Mouse (Mus musculus) heart, embryonic 14.5 days (tissue): ENCODE measurements around the gene Gpd1. TPM values are rescaled to one million over a fixed set of nuclear protein-coding genes. Genes with fewer than 3 reads are reported as not detected.

ENCODE experiments used
- ATAC-seq: fragments of 200-750 bp; cut with Nextera tagmentation; 2 replicates; pipeline ENCODE4 v1.8.0; 2017; ENCODE audit warnings: low read depth, moderate TSS enrichment; ENCODE audit not compliant: insufficient number of reproducible peaks, insufficient read depth, low FRiP score
- H3K27ac ChIP-seq, 2 experiments: fragments of 200-500 bp in 1 of 2; fragments of 300-500 bp in 1 of 2; sonication (generic) in 1 of 2; replicated peaks in 1 of 2; 2 replicates each; pipeline ENCODE4 v1.5.1; 2012 to 2014; ENCODE audit warnings: low read depth in 2 of 2, low read length in 2 of 2, control low read depth in 1 of 2, mild to moderate bottlenecking in 1 of 2, mixed read lengths in 1 of 2; ENCODE audit not compliant: control insufficient read depth in 1 of 2, insufficient read depth in 1 of 2
- H3K27me3 ChIP-seq: fragments of 300-500 bp; sonication (generic); 2 replicates; pipeline ENCODE4 v1.6.1; 2014; ENCODE audit warnings: mild to moderate bottlenecking, low read length, control low read depth; ENCODE audit not compliant: control insufficient read depth, insufficient read depth
- H3K36me3 ChIP-seq: fragments of 300-500 bp; sonication (generic); 2 replicates; pipeline ENCODE4 v1.6.1; 2014; ENCODE audit warnings: mild to moderate bottlenecking, control low read depth, low read length, mixed read lengths; ENCODE audit not compliant: control insufficient read depth, insufficient read depth
- H3K4me1 ChIP-seq, 2 experiments: fragments of 200-500 bp in 1 of 2; fragments of 300-500 bp in 1 of 2; sonication (generic) in 1 of 2; 2 replicates each; pipeline ENCODE4 v1.6.1; 2012 to 2014; ENCODE audit warnings: low read length in 2 of 2, control low read depth in 1 of 2, mixed read lengths in 1 of 2; ENCODE audit not compliant: control insufficient read depth in 2 of 2, insufficient read depth in 2 of 2
- H3K4me2 ChIP-seq: fragments of 300-500 bp; sonication (generic); 2 replicates; pipeline ENCODE4 v1.6.1; 2014; ENCODE audit warnings: mild to moderate bottlenecking, low read length
- H3K4me3 ChIP-seq, 2 experiments: fragments of 200-500 bp in 1 of 2; fragments of 300-500 bp in 1 of 2; sonication (generic) in 1 of 2; 2 replicates each; pipeline ENCODE4 v1.5.1; 2012 to 2014; ENCODE audit warnings: low read length in 2 of 2, mild to moderate bottlenecking in 2 of 2, control low read depth in 1 of 2, low read depth in 1 of 2, moderate library complexity in 1 of 2; ENCODE audit not compliant: control insufficient read depth in 1 of 2, insufficient read depth in 1 of 2
- H3K9ac ChIP-seq: fragments of 300-500 bp; sonication (generic); 2 replicates; pipeline ENCODE4 v1.6.1; 2014; ENCODE audit warnings: mild to moderate bottlenecking, low read length
- H3K9me3 ChIP-seq: fragments of 300-500 bp; sonication (generic); 2 replicates; pipeline ENCODE4 v1.6.1; 2016; ENCODE audit warnings: low read length, control low read depth; ENCODE audit not compliant: control insufficient read depth
- WGBS: fragments of 180-500 bp; shearing (Covaris S2); extraction: QIAGEN DNeasy Blood & Tissue Kit; methylation state at CpG from one replicate; pipeline ENCODE4 v1.1.7; 2014; 5-methylcytosine and 5-hydroxymethylcytosine counted together
- polyA plus RNA-seq: library from polyadenylated mRNA; unstranded; fragments of >200 nt; fragmentation: Nextera tagmentation; extraction: Ambion mirVana; gene quantifications from 2 replicates; pipeline ENCODE4 v1.2.1, GENCODE M21; 2014

Gene Gpd1
- polyA plus RNA-seq, 1 experiment from 2014 or later: 1.1 TPM

- Histone ChIP-seq H3K9me3 (no peaks in the 10 kb centered on the region), H3K27ac (no peak overlapping the region), H3K4me1 (peaks cover 0 to 2% of the 10 kb centered on the region in 2 experiments; a peak in 1 of 4 replicates), H3K9ac (no peak overlapping the region), H3K36me3 (no peaks in the 10 kb centered on the region), H3K4me3 (no peak overlapping the region), H3K27me3 (peaks cover 58% of the 10 kb centered on the region), H3K4me2 (no peak overlapping the region)
- no peak for ATAC-seq
- WGBS: 58% methylated on average over 3 of the region's 3 CpGs
Measured at GRCm38 (mm10) chr15:99674866-99675265, 42.4 kb upstream of the Gpd1 start.

DNA sequence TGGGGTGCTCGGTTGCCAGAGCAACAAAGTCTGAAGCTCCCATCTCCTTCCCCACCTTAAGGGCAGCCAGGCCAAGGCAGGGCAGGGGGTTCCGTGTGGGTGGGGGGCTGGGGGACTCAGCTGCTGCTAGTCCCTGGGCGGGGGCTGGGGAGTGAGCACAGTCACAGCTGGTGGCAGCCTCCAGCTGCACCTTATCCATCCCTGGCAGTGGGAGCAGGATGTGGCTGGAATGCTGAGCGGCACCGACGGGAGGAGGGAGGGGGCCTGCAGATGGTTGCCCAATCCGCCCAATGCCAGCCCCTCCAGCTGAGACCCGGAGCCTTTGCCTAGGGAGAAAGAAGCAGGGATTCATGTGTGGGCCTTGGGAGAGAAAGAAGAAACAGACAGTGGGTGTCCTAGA is 40.2 kb upstream of the Gpd1 start:
- H3K9ac ChIP-seq: no peak overlapping the region
- no peaks in the 10 kb centered on the region for H3K36me3 ChIP-seq
- no peak overlapping the region for H3K4me3 ChIP-seq
- peaks cover 0 to 2% of the 10 kb centered on the region in 2 experiments; a peak in 1 of 4 replicates for H3K4me1 ChIP-seq
- 32% methylated on average over 8 of the region's 8 CpGs for WGBS
- no peak overlapping the region for H3K27ac ChIP-seq
- no peak for ATAC-seq
- no peaks in the 10 kb centered on the region for H3K9me3 ChIP-seq
- no peak overlapping the region for H3K4me2 ChIP-seq
- H3K27me3 ChIP-seq: peaks cover 43% of the 10 kb centered on the region

DNA sequence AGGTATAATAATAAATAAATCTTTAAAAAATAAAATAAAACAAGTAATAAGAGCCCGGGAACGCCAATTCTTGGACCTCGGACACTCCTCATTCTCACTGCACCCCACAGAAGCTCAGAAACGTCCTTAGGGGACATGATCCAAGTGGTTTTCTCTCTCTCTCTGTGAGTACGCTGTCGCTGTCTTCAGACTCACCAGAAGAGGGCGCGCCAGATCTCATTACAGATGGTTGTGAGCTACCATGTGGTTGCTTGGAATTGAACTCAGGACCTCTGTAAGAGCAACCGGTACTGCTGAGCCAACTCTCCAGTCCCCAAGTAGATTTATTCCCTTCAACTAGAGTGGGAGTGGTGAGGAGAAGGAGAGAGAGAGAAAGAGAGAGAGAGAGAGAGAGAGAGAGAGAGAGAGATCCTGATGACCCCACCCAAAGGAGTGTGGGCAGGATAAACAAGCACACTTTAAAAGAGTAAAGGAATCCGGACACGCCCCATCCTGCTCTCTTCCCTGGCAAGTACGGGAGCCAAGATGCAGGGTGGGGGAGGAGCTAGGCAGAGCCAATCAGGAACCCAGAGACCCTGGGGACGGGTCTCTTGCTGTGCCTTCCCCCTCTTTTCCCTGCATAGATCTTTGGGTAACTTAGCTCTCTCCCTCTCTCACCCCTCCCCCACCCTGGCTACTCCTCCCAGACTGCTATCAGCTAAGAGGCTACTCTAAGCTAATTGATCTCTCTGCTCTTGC is 39.1 kb upstream of the Gpd1 start:
- ATAC-seq: no peak
- 12% methylated on average over 13 of the region's 13 CpGs for WGBS

GRCm38 (mm10) chr15:99679008-99679407 is 38.3 kb upstream of the Gpd1 start:
- no peak overlapping the region for H3K4me3 ChIP-seq
- no peaks in the 10 kb centered on the region for H3K9me3 ChIP-seq
- ATAC-seq: no peak
- 43% methylated on average over 7 of the region's 7 CpGs for WGBS
- H3K4me2 ChIP-seq: no peak overlapping the region
- peaks cover 0 to 2% of the 10 kb centered on the region in 2 experiments; a peak in 1 of 4 replicates for H3K4me1 ChIP-seq
- no peaks in the 10 kb centered on the region for H3K36me3 ChIP-seq
- H3K27me3 ChIP-seq: peaks cover 23% of the 10 kb centered on the region
- H3K27ac ChIP-seq: no peak overlapping the region
- no peak overlapping the region for H3K9ac ChIP-seq

More for the DNA sequence above, 39.1 kb upstream of the Gpd1 start:
- Histone ChIP-seq H3K9me3 (no peaks in the 10 kb centered on the region), H3K9ac (no peak overlapping the region), H3K4me1 (peaks cover 0 to 2% of the 10 kb centered on the region in 2 experiments; a peak in 1 of 4 replicates), H3K27me3 (peaks cover 31% of the 10 kb centered on the region), H3K4me3 (no peak overlapping the region), H3K36me3 (no peaks in the 10 kb centered on the region), H3K27ac (no peak overlapping the region), H3K4me2 (no peak overlapping the region)

- Histone ChIP-seq H3K4me3 (no peak overlapping the region), H3K27ac (no peak overlapping the region), H3K36me3 (no peaks in the 10 kb centered on the region), H3K4me1 (peaks cover 0 to 2% of the 10 kb centered on the region in 2 experiments; a peak in 1 of 4 replicates), H3K27me3 (peaks cover 7% of the 10 kb centered on the region), H3K9ac (no peak overlapping the region), H3K9me3 (no peaks in the 10 kb centered on the region), H3K4me2 (no peak overlapping the region)
- ATAC-seq: no peak
- WGBS: 88% methylated on average over 7 of the region's 7 CpGs
Measured at GRCm38 (mm10) chr15:99682880-99683279, 34.4 kb upstream of the Gpd1 start.

DNA sequence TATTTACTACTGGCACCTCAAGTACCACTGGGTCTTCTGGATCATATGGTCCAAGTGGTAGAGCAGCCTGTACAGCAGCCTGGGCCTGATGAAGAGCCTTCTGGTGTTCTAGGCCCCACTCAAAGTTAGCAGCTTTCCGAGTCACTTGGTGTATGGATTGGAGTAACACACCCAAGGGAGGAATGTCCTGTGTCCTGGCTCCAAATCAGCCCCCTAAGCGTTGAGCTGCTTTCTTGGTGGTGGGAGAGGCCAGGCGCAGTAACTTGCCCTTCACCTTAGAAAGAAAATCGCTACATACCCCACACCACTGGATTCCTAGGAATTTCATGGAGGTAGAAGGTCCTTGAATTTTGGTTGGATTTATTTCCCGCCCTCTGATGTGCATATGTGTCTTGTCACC is 33.2 kb upstream of the Gpd1 start:
- WGBS: 89% methylated on average over 5 of the region's 5 CpGs
- H3K9ac ChIP-seq: no peak overlapping the region
- no peak overlapping the region for H3K27ac ChIP-seq

GRCm38 (mm10) chr15:99688712-99689111 is 28.6 kb upstream of the Gpd1 start:
- Histone ChIP-seq H3K27ac (no peak overlapping the region), H3K4me3 (no peak overlapping the region), H3K27me3 (peaks cover 25% of the 10 kb centered on the region), H3K4me1 (no peaks in the 10 kb centered on the region), H3K4me2 (no peak overlapping the region), H3K36me3 (no peaks in the 10 kb centered on the region), H3K9ac (no peak overlapping the region), H3K9me3 (no peaks in the 10 kb centered on the region)
- 4% methylated on average over 4 of the region's 4 CpGs for WGBS
- ATAC-seq: no peak

More for the DNA sequence above, 33.2 kb upstream of the Gpd1 start:
- Histone ChIP-seq H3K4me3 (no peak overlapping the region), H3K4me1 (no peaks in the 10 kb centered on the region), H3K36me3 (no peaks in the 10 kb centered on the region), H3K27me3 (peaks cover 7% of the 10 kb centered on the region), H3K9me3 (no peaks in the 10 kb centered on the region), H3K4me2 (no peak overlapping the region)
- ATAC-seq: no peak

- WGBS: 24% methylated on average over 4 of the region's 4 CpGs
- H3K4me2 ChIP-seq: no peak overlapping the region
- no peak overlapping the region for H3K4me3 ChIP-seq
- peaks cover 25% of the 10 kb centered on the region for H3K27me3 ChIP-seq
- no peak overlapping the region for H3K9ac ChIP-seq
- no peak for ATAC-seq
- H3K36me3 ChIP-seq: no peaks in the 10 kb centered on the region
- H3K9me3 ChIP-seq: no peaks in the 10 kb centered on the region
- H3K4me1 ChIP-seq: peaks cover 7 to 9% of the 10 kb centered on the region in 2 experiments; a peak in 3 of 4 replicates
- no peak overlapping the region for H3K27ac ChIP-seq
Measured at GRCm38 (mm10) chr15:99690924-99691323, 26.4 kb upstream of the Gpd1 start.
